Mouse (Mus musculus) thymus, adult 18-20 months (tissue): ENCODE data around the gene Nkiras2.
"Not testable (repeated sequence)": the region's sequence is repeated elsewhere in the genome, so short reads cannot be mapped to it uniquely, and the experiment has no call there.

Source experiments
- DNase-seq, 2 experiments: peaks; one replicate each; pipeline ENCODE4 v3.0.0; 2022; ENCODE audit warnings: mixed read lengths in 2 of 2

Nkiras2 gene

DNA sequence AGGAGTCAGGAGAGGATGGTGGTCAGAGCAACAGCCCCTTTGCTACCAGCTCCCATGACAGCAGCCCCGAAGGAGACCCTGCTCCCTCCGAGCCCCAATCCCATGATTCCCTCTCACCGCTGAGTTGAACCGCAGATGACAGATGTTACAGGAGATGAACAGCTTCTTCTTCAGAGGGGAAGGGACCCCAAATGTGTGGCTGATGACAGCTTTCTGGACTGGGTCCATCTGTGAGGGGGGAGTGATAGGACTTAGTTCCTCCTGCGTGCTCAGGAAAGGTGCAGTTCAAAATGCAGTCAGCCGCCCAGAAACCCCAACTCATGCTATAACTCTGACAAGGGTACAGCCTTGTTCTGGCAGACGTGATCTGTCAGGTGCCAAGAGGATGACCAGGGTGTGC lies 15.5 kb downstream of the Nkiras2 start:
- DNase-seq = no peak

DNA sequence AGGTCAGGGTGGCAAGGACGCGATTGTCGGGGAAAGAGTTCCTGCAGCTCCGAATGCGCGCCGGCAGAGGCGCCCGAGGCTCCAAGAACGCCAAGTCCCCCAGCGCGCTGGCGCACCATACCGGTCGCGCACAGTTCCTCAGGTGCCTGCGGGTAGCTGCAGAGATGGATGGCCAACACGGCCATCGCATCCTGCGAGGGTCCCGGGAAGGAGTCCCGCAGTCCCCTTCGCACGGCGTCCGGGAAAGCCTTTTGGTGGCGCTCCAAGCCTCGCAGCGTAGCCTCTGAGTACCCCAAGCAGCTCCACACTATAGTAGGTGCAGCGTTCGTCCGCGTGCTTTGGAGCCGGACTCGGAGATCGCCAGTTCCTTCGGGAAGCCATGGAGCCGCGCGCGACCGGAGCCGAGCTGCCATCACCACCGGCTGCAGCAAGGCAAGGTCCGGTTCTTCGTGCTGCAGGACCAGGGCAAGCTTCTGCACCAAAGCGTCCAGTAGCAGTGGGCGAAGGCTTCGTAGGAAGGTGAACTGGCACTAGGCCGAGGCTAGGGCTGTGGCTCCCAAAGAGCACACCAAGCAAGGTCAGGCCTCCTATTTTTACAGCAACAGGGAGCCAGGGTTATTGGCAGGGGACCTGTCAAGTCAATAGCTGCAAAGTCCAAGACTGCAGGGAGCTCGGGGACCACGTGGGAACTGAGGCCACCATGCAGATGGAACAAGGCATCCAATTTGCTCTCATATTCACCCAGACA lies 21.3 kb downstream of the Nkiras2 start:
- no peak for DNase-seq

DNA sequence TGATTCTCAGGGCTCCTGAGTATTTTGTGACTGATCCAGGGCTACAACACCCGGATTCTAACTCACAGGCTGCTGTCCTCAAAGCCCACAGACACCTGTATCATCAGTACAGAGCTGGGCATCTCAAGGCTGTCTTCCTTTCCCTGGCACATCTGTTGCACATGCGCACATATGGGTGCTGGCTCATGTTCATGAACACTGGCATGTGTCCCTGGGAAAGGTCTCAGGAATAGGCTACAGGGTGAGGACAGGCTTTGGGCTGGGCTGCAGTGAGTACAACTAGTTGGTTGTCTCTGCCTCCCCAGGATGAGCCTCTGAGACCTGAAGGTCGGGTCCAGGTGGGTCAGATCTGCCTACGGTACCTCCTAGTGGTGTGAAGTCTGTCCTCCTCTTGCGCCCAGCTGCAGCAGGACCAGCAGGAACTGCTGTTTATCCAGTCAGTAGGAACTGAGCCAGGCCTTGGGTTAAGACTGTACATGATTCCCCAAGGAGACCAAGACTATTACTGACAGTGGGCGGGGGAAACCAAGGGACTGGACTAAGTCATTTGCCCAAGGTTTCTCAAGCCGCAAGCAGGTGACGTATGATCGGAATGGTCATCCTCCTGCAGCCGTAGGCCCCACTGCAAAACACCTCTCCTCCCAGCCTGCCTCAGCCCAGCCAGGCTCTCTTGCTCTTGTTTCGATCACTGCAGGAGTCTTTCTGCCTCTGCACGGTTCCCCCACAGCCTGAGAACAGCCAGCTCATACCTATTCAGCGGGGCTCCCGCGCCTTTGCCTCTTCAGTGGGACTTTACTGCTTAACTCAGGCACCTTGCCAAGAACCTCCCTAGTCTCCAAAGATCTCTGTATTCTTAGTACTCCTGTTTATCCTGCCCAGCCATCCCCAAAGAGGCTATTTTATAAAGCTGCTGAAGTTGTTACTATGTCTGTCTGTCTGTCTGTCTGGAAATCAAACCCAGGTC lies 24.9 kb downstream of the Nkiras2 start:
- DNase-seq = no peak

DNA sequence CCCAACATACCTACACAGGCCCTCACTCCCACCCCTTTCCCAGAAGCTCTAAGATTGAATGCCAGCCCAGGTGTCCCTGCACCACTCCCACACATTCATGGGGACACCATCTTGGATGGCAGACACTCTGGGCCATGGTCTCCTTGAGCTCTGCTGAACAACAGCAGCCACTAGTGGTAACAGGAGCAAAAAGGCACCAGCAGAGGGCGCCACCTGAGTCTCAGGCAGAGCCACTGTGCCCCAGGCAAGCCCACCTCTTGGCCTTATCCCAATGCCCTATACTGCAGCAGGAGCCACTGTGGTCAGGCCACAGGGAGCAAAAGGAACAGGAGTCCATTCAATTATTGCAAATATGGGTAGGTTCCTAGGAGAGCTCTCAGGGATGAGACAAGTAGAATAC lies 27.2 kb downstream of the Nkiras2 start:
- DNase-seq = peak in 1 of 2 experiments; percentile 27

DNA sequence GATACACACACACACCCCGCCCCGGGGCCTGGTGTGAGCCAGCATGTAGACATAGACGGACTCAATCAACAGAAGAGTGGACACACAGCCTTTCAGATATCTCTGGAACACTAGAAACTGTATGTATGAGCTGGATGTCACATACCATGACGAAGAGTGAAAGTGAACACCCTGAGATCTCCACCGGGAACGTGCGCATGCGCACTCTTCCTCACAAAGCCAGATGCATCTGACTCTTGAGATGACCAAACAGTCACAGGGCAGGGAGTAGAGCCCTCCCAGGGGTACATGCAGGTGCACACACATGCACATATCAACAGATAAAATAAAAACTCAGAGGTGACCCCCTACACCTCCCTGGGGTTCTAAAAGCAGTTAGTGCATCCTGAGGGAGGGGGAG lies 29.4 kb downstream of the Nkiras2 start:
- DNase-seq = no peak

DNA sequence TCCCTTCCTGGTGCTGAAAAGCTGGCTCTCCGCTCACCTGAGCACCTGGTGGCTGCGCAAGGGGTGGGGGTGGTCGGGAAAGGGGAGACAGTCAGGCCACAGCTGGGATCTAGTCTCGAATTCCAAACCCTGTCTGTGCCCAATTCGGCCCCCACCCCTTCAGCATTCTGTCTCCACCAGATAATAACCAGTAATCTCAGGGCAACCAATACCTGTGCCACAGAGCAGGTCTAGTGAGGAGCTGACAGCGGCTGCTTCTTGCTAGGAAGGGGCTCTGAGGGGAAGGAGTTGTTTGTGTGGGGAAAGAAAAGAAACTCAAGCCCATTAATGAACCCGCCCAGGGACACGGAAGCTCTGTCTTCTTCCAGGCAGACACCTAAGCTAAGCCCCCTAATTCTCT lies 32.2 kb downstream of the Nkiras2 start:
- no peak for DNase-seq

DNA sequence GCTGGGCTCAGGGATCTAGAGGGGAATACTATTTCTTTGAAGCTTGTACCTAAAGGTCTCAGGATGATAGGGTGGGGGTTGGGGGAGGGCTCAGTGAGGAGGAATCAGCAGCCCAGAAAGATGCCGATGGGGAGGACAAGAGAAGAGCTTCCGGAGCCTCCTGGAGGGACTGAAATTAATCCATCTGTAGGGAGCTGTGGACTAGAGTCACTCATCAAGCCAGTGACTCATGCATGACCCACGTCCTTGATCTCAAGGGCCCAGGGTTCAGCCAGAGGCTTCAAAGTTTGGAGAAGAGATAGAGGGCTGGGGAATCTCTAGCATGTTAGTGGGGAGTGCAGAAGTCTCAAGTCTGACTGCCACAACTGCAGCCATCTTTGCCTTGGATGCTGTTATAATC lies 32.7 kb downstream of the Nkiras2 start:
- no peak for DNase-seq

DNA sequence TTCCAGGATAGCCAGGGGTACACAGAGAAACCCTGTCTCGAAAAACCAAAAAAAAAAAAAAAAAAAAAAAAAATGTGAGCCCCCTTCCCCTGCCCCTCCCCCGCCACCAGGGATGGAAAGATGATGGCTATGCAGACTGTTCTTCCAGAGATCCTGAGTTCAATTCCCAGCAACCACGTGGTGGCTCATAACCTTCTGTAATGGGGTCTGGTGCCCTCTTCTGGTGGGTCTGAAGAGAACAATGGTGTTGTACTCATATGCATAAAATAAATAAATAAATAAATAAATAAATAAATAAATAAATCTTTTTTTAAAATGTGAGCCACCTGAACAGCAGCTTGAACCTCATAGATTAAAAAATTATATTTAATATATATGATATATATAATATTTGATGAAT lies 36.5 kb downstream of the Nkiras2 start:
- DNase-seq = not testable (repeated sequence)

DNA sequence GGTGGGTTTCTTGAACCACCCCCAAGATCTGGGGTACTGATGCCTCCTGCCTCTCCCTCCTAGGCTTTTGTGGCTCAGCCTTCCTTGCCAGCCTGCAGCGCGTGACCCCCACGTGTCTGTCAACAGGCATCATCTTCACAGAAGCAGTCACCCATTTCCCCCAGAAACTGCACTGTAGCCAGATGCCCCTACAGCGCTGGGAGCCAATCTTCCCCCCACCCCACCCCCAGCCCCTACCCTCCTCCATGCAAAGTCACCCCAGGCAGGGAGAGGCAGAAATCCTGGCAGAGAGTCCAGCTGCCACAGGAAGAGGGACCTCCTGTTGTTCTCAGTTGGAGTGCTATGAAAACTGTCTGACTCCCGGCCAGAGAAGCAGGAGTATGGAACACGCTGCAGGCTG lies 37.4 kb downstream of the Nkiras2 start:
- no peak for DNase-seq

DNA sequence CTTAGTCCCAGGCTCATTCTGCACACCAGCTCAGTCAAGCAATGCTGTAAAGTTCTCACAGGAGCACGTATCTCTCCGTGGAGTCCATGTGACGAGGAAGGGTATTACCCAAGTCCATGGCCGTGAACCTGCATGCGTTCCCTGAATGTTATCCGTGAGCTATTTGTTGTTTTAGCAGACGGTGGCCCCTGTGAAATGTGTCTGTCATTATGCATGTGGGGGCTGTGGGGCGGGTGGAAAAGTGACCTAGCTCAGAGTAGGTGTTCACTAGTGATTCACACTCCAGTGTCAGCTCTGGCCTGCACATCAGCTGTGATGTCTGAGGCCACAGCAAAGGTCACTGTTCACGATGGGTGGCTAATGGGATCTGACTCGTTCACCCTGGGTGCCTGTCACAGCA lies 40.8 kb downstream of the Nkiras2 start:
- DNase-seq = no peak

DNA sequence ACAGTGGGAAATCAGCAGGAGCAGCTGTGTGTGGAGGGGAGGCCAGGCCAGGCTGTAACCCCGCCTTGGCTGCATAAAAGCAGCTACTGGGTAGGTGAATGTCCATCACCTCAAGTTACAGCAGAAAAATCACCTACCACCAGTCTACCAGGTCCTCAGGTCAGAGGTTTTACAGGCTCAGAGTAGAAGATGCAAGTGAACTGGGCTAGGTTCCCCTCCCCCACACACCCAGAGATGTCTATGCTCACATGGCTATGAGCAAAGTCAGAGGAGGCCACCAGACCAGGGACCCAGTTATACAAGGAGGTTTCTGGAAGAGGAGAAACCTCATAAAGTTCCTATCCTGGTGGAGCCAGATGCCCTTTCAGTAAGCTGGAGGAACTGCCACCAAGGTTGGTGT lies 52.0 kb downstream of the Nkiras2 start:
- no peak for DNase-seq

DNA sequence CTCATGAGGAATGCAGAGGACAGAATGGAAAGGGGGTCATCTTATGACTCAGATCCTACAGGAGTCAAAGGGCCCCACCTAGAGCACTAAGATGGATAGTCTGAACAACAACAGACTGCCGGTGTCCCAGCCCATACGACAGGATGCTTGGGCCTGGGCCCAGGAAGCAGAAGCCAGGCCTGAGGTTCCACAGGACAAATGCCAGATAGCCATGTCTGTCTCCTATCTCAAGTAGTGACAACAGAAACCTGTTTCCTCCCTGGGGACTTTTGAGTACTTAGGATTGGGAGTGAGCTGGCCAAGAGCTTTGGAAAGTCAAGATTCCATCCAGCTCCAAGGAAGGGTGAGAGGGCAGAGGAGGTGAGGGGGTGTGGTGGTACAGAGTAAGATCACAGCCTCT lies 52.9 kb downstream of the Nkiras2 start:
- DNase-seq = no peak

DNA sequence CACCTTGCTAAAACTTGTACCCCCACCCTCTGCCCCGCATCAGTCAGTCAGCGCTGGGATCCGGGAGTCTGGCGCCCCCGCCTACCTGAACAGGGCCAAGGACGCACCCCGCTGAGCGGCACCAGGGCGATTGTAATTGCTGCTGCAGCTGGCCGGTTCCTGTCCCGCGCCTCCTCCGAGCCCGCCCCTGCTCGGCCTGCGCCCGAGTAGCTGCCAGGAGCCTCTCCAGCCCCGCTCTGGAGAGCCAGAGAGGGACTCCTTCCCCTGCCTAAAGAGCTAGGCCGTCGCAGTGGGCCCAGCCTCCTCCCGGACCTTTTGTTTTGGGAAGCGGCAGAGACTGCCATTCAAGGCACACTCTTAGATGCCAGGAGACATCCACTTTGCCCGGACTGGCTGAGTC lies 54.1 kb downstream of the Nkiras2 start:
- no peak for DNase-seq
